9 mouse cellular contexts compared by ENCODE assay signal in genomic region chr6:121063771-121064170, GRCm38 (mm10).
DNase-seq lines count a peak whose midpoint lies in the region; ATAC-seq lines count a peak whose summit lies in the region.
"Had no signal": no experiment of that assay in that cellular context is flagged by ENCODE, and none has a peak within 500 bp of the region (broad histone marks: within the 10 kb centered on the region; RNA-seq: fewer than 3 reads in every experiment).

No protein-coding gene starts in this region.

- no peak for ATAC-seq in CD4-positive, CD25-positive, alpha-beta regulatory T cell, adult 4 months
- no peak for ATAC-seq in limb, embryonic 13.5 days (ENCODE audit: low FRiP score, low read depth)

- H3K36me3 ChIP-seq in limb, embryonic 13.5 days, result no peaks in the 10 kb centered on the region

- H3K4me3 ChIP-seq in limb, embryonic 13.5 days, result no peak overlapping the region

- peaks cover 41% of the 10 kb centered on the region for H3K4me1 ChIP-seq in limb, embryonic 13.5 days

- H3K4me2 ChIP-seq in limb, embryonic 13.5 days (replicated peaks), result 0 out of 2 replicates have a peak overlapping the region, but pooled peaks have one; percentile 52

- no peak overlapping the region for H3K9ac ChIP-seq in limb, embryonic 13.5 days

- H3K9me3 ChIP-seq in limb, embryonic 13.5 days, result no peaks in the 10 kb centered on the region

- 85% methylated on average over 8 of the region's 8 CpGs for WGBS in limb, embryonic 13.5 days

- peak overlapping the region; percentile 79; the same call in 1 of the 2 replicates for H3K27ac ChIP-seq in limb, embryonic 13.5 days
- H3K27ac ChIP-seq: macrophage had no signal

- peak; percentile 16 for DNase-seq in CD4-positive, CD25-positive, alpha-beta regulatory T cell, adult 2 months (ENCODE audit: low read depth, low spot score)
- peak; percentile 26 for DNase-seq in urinary bladder, postnatal 14 days (ENCODE audit: low spot score)
- DNase-seq in urinary bladder, postnatal 4 days (ENCODE audit: low spot score in 2 of 2), result no peak
- DNase-seq in c-Kit-positive CD71-positive TER-119-positive erythroid progenitor cells, embryonic 14.5 days (ENCODE audit: low spot score), result no peak
- DNase-seq in spleen, adult 18-20 months, result no peak
- DNase-seq in T-cell, adult 2 months (ENCODE audit: low spot score), result no peak

- H3K27me3 ChIP-seq in limb, embryonic 13.5 days, result no peaks in the 10 kb centered on the region

Comparison
In these comparisons a context has a peak if more than half of its experiments do, and no peak if none do; other contexts are left out.
1. DNase-seq: peak in CD4-positive, CD25-positive, alpha-beta regulatory T cell, adult 2 months (single experiment) and urinary bladder, postnatal 14 days (single experiment); none in urinary bladder, postnatal 4 days (0 of 2), c-Kit-positive CD71-positive TER-119-positive erythroid progenitor cells, embryonic 14.5 days (single experiment), spleen, adult 18-20 months (0 of 2) and T-cell, adult 2 months (single experiment).